Mouse (Mus musculus): ENCODE measurements around the gene Il17rb. TPM values are rescaled to one million over a fixed set of nuclear protein-coding genes. Genes with fewer than 3 reads are reported as not detected.

The Il17rb gene
- polyA plus RNA-seq (2017; shearing (Covaris generic)), result 1 to 10 TPM; 1.1 to 3.8 (median 2.8) TPM

GRCm38 (mm10) chr14:30008733-30009575 is at the start of gene Il17rb, which contains the start of gene Chdh:
Gene Il17rb, minus strand, starts transcription at chr14:30008896.
Gene Chdh, plus strand, starts transcription at chr14:30009023.
- ATAC-seq, result peak; percentile 63

- ATAC-seq, result no peak
Observed at GRCm38 (mm10) chr14:30056031-30056766, 47.5 kb upstream of the Il17rb start.

- no peak for ATAC-seq
Observed at GRCm38 (mm10) chr14:30054922-30055321, 46.2 kb upstream of the Il17rb start.

- ATAC-seq, result no peak
Observed at GRCm38 (mm10) chr14:30050280-30050679, 41.6 kb upstream of the Il17rb start.

- ATAC-seq, result no peak
Observed at GRCm38 (mm10) chr14:30048049-30048448, 39.4 kb upstream of the Il17rb start.

GRCm38 (mm10) chr14:30046976-30047375 is 38.3 kb upstream of the Il17rb start:
- no peak for ATAC-seq

- no peak for ATAC-seq
Observed at GRCm38 (mm10) chr14:30045704-30046220, 37.1 kb upstream of the Il17rb start.

- ATAC-seq, result no peak
Observed at GRCm38 (mm10) chr14:30045239-30045638, 36.5 kb upstream of the Il17rb start.

GRCm38 (mm10) chr14:30043356-30043940 is 34.8 kb upstream of the Il17rb start:
- ATAC-seq, result no peak

- ATAC-seq, result no peak
Observed at GRCm38 (mm10) chr14:30041836-30042235, 33.1 kb upstream of the Il17rb start.

GRCm38 (mm10) chr14:30039413-30039812 is 30.7 kb upstream of the Il17rb start:
- ATAC-seq, result no peak

- ATAC-seq, result no peak
Observed at GRCm38 (mm10) chr14:30038431-30038830, 29.7 kb upstream of the Il17rb start.

- ATAC-seq, result no peak
Observed at GRCm38 (mm10) chr14:30033405-30033804, 24.7 kb upstream of the Il17rb start.

- ATAC-seq, result peak; percentile 41
Observed at GRCm38 (mm10) chr14:30027378-30027777, 18.7 kb upstream of the Il17rb start.

- ATAC-seq, result peak; percentile 64
Observed at GRCm38 (mm10) chr14:30024387-30024786, 15.7 kb upstream of the Il17rb start.

GRCm38 (mm10) chr14:30022471-30022870 is 13.8 kb upstream of the Il17rb start:
- no peak for ATAC-seq

GRCm38 (mm10) chr14:30019792-30020575 is 11.3 kb upstream of the Il17rb start:
- no peak for ATAC-seq

GRCm38 (mm10) chr14:30019375-30019774 is 10.7 kb upstream of the Il17rb start:
- ATAC-seq, result no peak

GRCm38 (mm10) chr14:30018846-30019245 is 10.2 kb upstream of the Il17rb start:
- ATAC-seq, result no peak

- no peak for ATAC-seq
Observed at GRCm38 (mm10) chr14:30018463-30018801, 9.7 kb upstream of the Il17rb start.

GRCm38 (mm10) chr14:30017794-30018462 is 9.2 kb upstream of the Il17rb start:
- no peak for ATAC-seq

GRCm38 (mm10) chr14:30016666-30017065 is 8.0 kb upstream of the Il17rb start:
- no peak for ATAC-seq

Measured in inflammation-experienced regulatory T-cells, adult 6 months (primary cell).